Mouse (Mus musculus): ENCODE data around the gene Pou3f1. TPM values are rescaled to one million over a fixed set of nuclear protein-coding genes. Genes with fewer than 3 reads are reported as not detected.

Pou3f1 gene
- total RNA-seq (2023), result not detected

DNA sequence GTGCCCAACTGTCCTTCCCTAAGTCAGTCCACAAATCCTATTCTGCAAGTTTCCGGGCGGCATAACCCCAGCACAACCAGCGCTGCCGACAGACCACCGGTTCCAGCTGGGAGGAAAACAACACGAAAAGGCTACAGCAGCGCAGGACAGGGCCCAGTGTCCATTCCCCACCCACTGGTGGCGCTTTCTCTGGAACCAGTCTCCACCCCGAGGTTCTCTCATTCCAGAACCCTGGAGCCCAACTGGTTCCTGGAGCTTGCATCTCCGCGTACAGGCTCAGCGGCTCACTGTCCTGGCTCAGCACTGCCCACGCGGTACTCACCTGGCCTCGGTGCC is at the start of gene Pou3f1:
Gene Pou3f1, plus strand, starts transcription at position 290 of the 336 bp plus-strand sequence.

DNA sequence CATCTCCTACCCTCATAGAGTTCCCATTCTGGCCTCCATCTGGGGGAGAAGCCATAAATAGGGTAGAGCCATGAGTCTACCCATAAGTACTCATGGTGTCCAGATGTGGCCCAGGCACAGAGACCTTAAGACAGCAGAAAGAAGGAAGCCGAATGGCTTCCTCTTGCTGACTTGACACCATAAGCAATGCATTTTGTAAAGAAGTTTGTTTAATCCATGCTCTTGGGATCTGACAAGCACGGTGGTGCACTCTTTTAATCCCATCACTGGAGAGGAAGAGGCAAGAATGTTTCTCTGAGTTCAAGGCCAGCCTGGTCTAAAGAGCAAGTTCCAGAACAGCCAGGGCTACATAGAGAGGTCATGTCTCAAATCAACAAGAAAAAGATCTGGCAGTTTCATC is 45.9 kb upstream of the Pou3f1 start, which contains the start of gene 3100002H09Rik:
Gene 3100002H09Rik, minus strand, starts transcription at position 101 of the 400 bp plus-strand sequence.

DNA sequence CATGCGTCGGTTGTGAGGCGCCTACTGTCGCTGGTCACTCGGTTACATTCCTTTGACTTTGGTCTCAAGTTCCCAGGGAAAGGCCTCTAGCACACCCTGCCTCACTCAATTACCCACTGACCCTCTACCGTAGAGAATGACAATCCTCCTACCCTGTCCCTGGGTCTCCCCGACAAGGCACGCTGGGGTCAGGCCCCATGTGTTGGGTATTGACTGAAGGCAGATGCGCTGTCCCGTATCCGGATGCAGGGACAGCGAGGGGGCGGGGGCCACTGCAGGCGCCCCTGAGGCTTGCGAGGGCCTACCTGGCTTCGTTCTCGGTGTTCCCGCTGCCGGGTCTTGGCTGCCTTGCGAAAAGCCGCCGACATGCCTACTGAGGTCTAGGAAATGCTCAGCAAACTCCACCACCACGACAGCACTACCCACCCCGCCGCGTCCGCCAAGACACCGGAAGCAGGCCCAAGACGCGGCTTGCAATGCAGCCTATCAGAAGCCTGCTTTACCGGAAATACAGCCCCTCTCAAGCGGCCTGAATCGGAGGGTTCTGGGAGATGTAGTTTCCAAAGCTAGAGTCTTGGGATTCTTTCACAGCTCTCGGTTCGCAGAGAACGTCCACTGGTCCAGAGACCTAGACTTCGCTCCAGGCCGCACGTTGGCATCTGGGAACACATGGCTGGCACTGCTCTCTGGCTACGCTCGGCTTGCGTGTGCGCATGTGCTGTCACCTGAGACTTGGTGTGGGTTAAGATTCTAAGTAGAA is 36.7 kb downstream of the Pou3f1 start, which contains the start of gene Utp11:
Gene Utp11, minus strand, starts transcription at position 466 of the 760 bp plus-strand sequence.

DNA sequence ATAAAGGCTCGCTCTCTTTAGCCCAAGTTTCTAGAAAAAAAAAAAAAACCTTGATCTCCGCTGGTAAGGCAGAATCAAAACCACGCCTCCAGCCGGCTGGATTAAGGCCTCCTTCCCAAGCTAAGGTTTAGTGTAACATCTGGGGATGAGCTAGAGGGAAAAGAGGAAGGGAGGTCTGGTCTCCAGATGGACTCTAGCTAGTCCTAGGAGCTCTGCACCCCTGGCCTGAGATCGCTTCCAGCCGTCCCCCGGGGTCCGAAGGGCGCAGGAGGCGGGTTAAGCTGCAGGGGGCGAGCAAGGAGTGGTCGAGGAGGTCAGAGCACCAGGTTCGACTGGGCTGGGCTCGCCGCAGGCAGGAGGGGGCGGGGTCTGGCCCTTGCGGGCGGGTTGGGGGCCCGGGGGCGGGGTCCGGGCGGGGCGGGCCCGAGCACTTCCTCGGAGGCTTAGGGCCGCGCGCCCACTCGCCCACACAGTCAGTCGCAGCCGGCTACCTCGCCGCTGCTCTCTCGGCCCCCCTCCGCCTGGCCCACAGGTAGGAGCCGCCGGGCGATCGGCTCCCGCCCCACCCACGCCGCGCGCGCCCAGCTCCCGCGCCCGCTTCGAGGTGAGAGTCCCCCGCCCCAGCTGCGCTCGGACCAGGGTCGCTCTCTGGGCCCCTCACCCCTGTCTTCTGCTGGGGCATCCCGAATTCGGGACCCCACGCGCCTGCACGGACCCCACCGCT is 43.8 kb downstream of the Pou3f1 start, which contains the start of gene Fhl3:
Gene Fhl3, plus strand, starts transcription at position 454 of the 724 bp plus-strand sequence.

Other genes starting within 250 kb of the Pou3f1 start
- gene 3100002H09Rik, start 46.0 kb upstream of the Pou3f1 start, total RNA-seq (2023), result not detected
- gene Utp11, start 36.8 kb downstream of the Pou3f1 start, total RNA-seq (2023), result 24.5 TPM
- 16.4 TPM for gene Fhl3, start 43.9 kb downstream of the Pou3f1 start, total RNA-seq (2023)
- gene Sf3a3, start 58.0 kb downstream of the Pou3f1 start, total RNA-seq (2023), result 60.7 TPM
- gene Inpp5b, start 85.0 kb downstream of the Pou3f1 start, total RNA-seq (2023), result 101 TPM
- 31.7 TPM for gene Mtf1, start 145.3 kb downstream of the Pou3f1 start, total RNA-seq (2023)
- 93.8 TPM for gene Yrdc, start 193.9 kb downstream of the Pou3f1 start, total RNA-seq (2023)
- 16.4 TPM for gene 1110065P20Rik, start 194.4 kb downstream of the Pou3f1 start, total RNA-seq (2023)
- 3.6 TPM for gene Maneal, start 205.4 kb downstream of the Pou3f1 start, total RNA-seq (2023)
- not detected for gene Epha10, start 224.1 kb downstream of the Pou3f1 start, total RNA-seq (2023)

Data from CD4-positive naive resting alpha-beta T cell, adult 57 days (primary cell).